Mouse (Mus musculus): ENCODE data around the gene Slc44a1. TPM values are rescaled to one million over a fixed set of nuclear protein-coding genes. Genes with fewer than 3 reads are reported as not detected.

Gene Slc44a1
- polyA plus RNA-seq, 1 experiment, result 13.9 TPM

- no peak for DNase-seq (ENCODE audit: low read depth)
- TF ChIP-seq POLR2A (IDR thresholded peaks at IDR 0.05; ENCODE audit: borderline replicate concordance, extremely low read depth, insufficient read depth, insufficient read length, poor library complexity, severe bottlenecking) (no peak), CTCF (IDR thresholded peaks at IDR 0.05; ENCODE audit: borderline replicate concordance, extremely low read depth, insufficient read depth, insufficient read length) (no peak)
Observed at GRCm38 (mm10) chr4:53452976-53453889, 13.0 kb downstream of the Slc44a1 start.

- no peak for DNase-seq (ENCODE audit: low read depth)
Observed at GRCm38 (mm10) chr4:53455885-53456284, 15.7 kb downstream of the Slc44a1 start.

GRCm38 (mm10) chr4:53456570-53456969 is 16.4 kb downstream of the Slc44a1 start:
- TF ChIP-seq POLR2A (IDR thresholded peaks at IDR 0.05; ENCODE audit: borderline replicate concordance, extremely low read depth, insufficient read depth, insufficient read length, poor library complexity, severe bottlenecking) (no peak), CTCF (IDR thresholded peaks at IDR 0.05; ENCODE audit: borderline replicate concordance, extremely low read depth, insufficient read depth, insufficient read length) (no peak)
- DNase-seq (ENCODE audit: low read depth), result no peak

More at GRCm38 (mm10) chr4:53455885-53456284, 15.7 kb downstream of the Slc44a1 start:
- TF ChIP-seq CTCF (IDR thresholded peaks at IDR 0.05; ENCODE audit: borderline replicate concordance, extremely low read depth, insufficient read depth, insufficient read length), result no peak
- TF ChIP-seq POLR2A (IDR thresholded peaks at IDR 0.05; ENCODE audit: borderline replicate concordance, extremely low read depth, insufficient read depth, insufficient read length, poor library complexity, severe bottlenecking), result no peak

GRCm38 (mm10) chr4:53458503-53458902 is 18.3 kb downstream of the Slc44a1 start:
- no peak for TF ChIP-seq CTCF (IDR thresholded peaks at IDR 0.05; ENCODE audit: borderline replicate concordance, extremely low read depth, insufficient read depth, insufficient read length)
- no peak for TF ChIP-seq POLR2A (IDR thresholded peaks at IDR 0.05; ENCODE audit: borderline replicate concordance, extremely low read depth, insufficient read depth, insufficient read length, poor library complexity, severe bottlenecking)
- DNase-seq (ENCODE audit: low read depth), result no peak

GRCm38 (mm10) chr4:53459697-53460096 is 19.5 kb downstream of the Slc44a1 start:
- TF ChIP-seq CTCF (IDR thresholded peaks at IDR 0.05; ENCODE audit: borderline replicate concordance, extremely low read depth, insufficient read depth, insufficient read length) (no peak), POLR2A (IDR thresholded peaks at IDR 0.05; ENCODE audit: borderline replicate concordance, extremely low read depth, insufficient read depth, insufficient read length, poor library complexity, severe bottlenecking) (no peak)
- DNase-seq (ENCODE audit: low read depth), result no peak

GRCm38 (mm10) chr4:53461026-53461425 is 20.8 kb downstream of the Slc44a1 start:
- no peak for TF ChIP-seq CTCF (IDR thresholded peaks at IDR 0.05; ENCODE audit: borderline replicate concordance, extremely low read depth, insufficient read depth, insufficient read length)
- no peak for TF ChIP-seq POLR2A (IDR thresholded peaks at IDR 0.05; ENCODE audit: borderline replicate concordance, extremely low read depth, insufficient read depth, insufficient read length, poor library complexity, severe bottlenecking)
- no peak for DNase-seq (ENCODE audit: low read depth)

GRCm38 (mm10) chr4:53462069-53462468 is 21.9 kb downstream of the Slc44a1 start:
- no peak for DNase-seq (ENCODE audit: low read depth)
- no peak for TF ChIP-seq CTCF (IDR thresholded peaks at IDR 0.05; ENCODE audit: borderline replicate concordance, extremely low read depth, insufficient read depth, insufficient read length)

- TF ChIP-seq POLR2A (IDR thresholded peaks at IDR 0.05; ENCODE audit: borderline replicate concordance, extremely low read depth, insufficient read depth, insufficient read length, poor library complexity, severe bottlenecking) (no peak), CTCF (IDR thresholded peaks at IDR 0.05; ENCODE audit: borderline replicate concordance, extremely low read depth, insufficient read depth, insufficient read length) (no peak)
- DNase-seq (ENCODE audit: low read depth), result no peak
Observed at GRCm38 (mm10) chr4:53462505-53463251, 22.5 kb downstream of the Slc44a1 start.

- DNase-seq (ENCODE audit: low read depth), result no peak
- TF ChIP-seq POLR2A (IDR thresholded peaks at IDR 0.05; ENCODE audit: borderline replicate concordance, extremely low read depth, insufficient read depth, insufficient read length, poor library complexity, severe bottlenecking), result no peak
- TF ChIP-seq CTCF (IDR thresholded peaks at IDR 0.05; ENCODE audit: borderline replicate concordance, extremely low read depth, insufficient read depth, insufficient read length), result no peak
Observed at GRCm38 (mm10) chr4:53465887-53466286, 25.7 kb downstream of the Slc44a1 start.

- DNase-seq (ENCODE audit: low read depth), result no peak
- TF ChIP-seq CTCF (IDR thresholded peaks at IDR 0.05; ENCODE audit: borderline replicate concordance, extremely low read depth, insufficient read depth, insufficient read length), result no peak
- TF ChIP-seq POLR2A (IDR thresholded peaks at IDR 0.05; ENCODE audit: borderline replicate concordance, extremely low read depth, insufficient read depth, insufficient read length, poor library complexity, severe bottlenecking), result no peak
Observed at GRCm38 (mm10) chr4:53469007-53469406, 28.8 kb downstream of the Slc44a1 start.

- DNase-seq (ENCODE audit: low read depth), result no peak
- no peak for TF ChIP-seq POLR2A (IDR thresholded peaks at IDR 0.05; ENCODE audit: borderline replicate concordance, extremely low read depth, insufficient read depth, insufficient read length, poor library complexity, severe bottlenecking)
- no peak for TF ChIP-seq CTCF (IDR thresholded peaks at IDR 0.05; ENCODE audit: borderline replicate concordance, extremely low read depth, insufficient read depth, insufficient read length)
Observed at GRCm38 (mm10) chr4:53474109-53474508, 33.9 kb downstream of the Slc44a1 start.
